Mouse (Mus musculus) midbrain, postnatal 0 days (tissue): ENCODE data around the gene Ankmy1. TPM values are rescaled to one million over a fixed set of nuclear protein-coding genes. Genes with fewer than 3 reads are reported as not detected.

Experiments
- ATAC-seq: fragments of 200-750 bp; cut with Nextera tagmentation; 2 replicates; pipeline ENCODE4 v1.8.0; 2017; ENCODE audit warnings: moderate number of reproducible peaks, mild to moderate bottlenecking, moderate TSS enrichment, moderate library complexity; ENCODE audit not compliant: low FRiP score
- DNase-seq: peaks from one replicate; pipeline ENCODE4 v3.0.0-alpha.2; 2015; ENCODE audit warnings: low spot score
- H3K27ac ChIP-seq: fragments of 300-500 bp; sonication (generic); 2 replicates; pipeline ENCODE4 v1.5.1; 2014; ENCODE audit warnings: low read depth, mild to moderate bottlenecking, low read length, mixed read lengths
- H3K27me3 ChIP-seq: fragments of 300-500 bp; sonication (generic); 2 replicates; pipeline ENCODE4 v1.6.1; 2014; ENCODE audit warnings: low read length, control low read depth, mixed read lengths; ENCODE audit not compliant: insufficient read depth
- H3K36me3 ChIP-seq: fragments of 300-500 bp; sonication (generic); 2 replicates; pipeline ENCODE4 v1.6.1; 2014; ENCODE audit warnings: low read length, control low read depth, mixed read lengths; ENCODE audit not compliant: insufficient read depth
- H3K4me1 ChIP-seq: fragments of 300-500 bp; sonication (generic); 2 replicates; pipeline ENCODE4 v1.6.1; 2014; ENCODE audit warnings: mild to moderate bottlenecking, control low read depth, antibody characterized with exemption, low read length, mixed read lengths; ENCODE audit not compliant: insufficient read depth
- H3K4me2 ChIP-seq: fragments of 300-500 bp; sonication (generic); 2 replicates; pipeline ENCODE4 v1.6.1; 2014; ENCODE audit warnings: low read depth, mild to moderate bottlenecking, low read length, mixed read lengths; ENCODE audit not compliant: poor library complexity, severe bottlenecking
- H3K4me3 ChIP-seq: fragments of 300-500 bp; sonication (generic); 2 replicates; pipeline ENCODE4 v1.5.1; 2014; ENCODE audit warnings: low read depth, mild to moderate bottlenecking, low read length, moderate library complexity
- H3K9ac ChIP-seq: fragments of 300-500 bp; sonication (generic); replicated peaks from 2 replicates; pipeline ENCODE4 v1.6.1; 2014; ENCODE audit warnings: mild to moderate bottlenecking, low read length, moderate library complexity, mixed read lengths; ENCODE audit not compliant: poor library complexity, severe bottlenecking
- H3K9me3 ChIP-seq: fragments of 300-500 bp; sonication (generic); 2 replicates; pipeline ENCODE4 v1.6.1; 2016; ENCODE audit warnings: low read length, control low read depth
- CTCF ChIP-seq: IDR thresholded peaks from 2 replicates; pipeline ENCODE4 v1.5.1; 2016; ENCODE audit warnings: antibody characterized with exemption, mild to moderate bottlenecking
- WGBS: fragments of 180-500 bp; shearing (Covaris S2); extraction: QIAGEN DNeasy Blood & Tissue Kit; methylation state at CpG from one replicate; pipeline ENCODE4 v1.1.7; 2014; 5-methylcytosine and 5-hydroxymethylcytosine counted together
- polyA plus RNA-seq: library from polyadenylated mRNA; unstranded; fragments of >200 nt; fragmentation: Nextera tagmentation; extraction: Ambion mirVana; gene quantifications from 2 replicates; pipeline ENCODE4 v1.2.1, GENCODE M21; 2015
- total RNA-seq: library from RNA; depleted of rRNA; stranded (reverse); fragments of >200 nt; gene quantifications from 2 replicates; pipeline ENCODE4 v1.2.3, GENCODE M21; 2014

Ankmy1 gene
- total and polyA plus RNA-seq, 2 experiments from 2014 or later = 0.56 TPM; not detected in 1

GRCm38 (mm10) chr1:92852450-92852849 is 50.3 kb downstream of the Ankmy1 start:
- ATAC-seq = no peak
- no peak overlapping the region; the same call in 1 of the 2 replicates for H3K4me2 ChIP-seq
- no peaks in the 10 kb centered on the region for H3K9me3 ChIP-seq
- no peak for TF ChIP-seq CTCF
- H3K4me1 ChIP-seq = peaks cover 17% of the 10 kb centered on the region
- no peak for DNase-seq
- H3K27ac ChIP-seq = 0 out of 2 replicates have a peak overlapping the region, but pooled peaks have one; percentile 18
- no peaks in the 10 kb centered on the region for H3K27me3 ChIP-seq
- H3K4me3 ChIP-seq = no peak overlapping the region
- H3K9ac ChIP-seq = peak overlapping the region; percentile 29
- 93% methylated on average over 2 of the region's 2 CpGs for WGBS
- H3K36me3 ChIP-seq = peaks cover 44% of the 10 kb centered on the region

- no peaks in the 10 kb centered on the region for H3K27me3 ChIP-seq
- ATAC-seq = no peak
- peak overlapping the region; percentile 81 for H3K9ac ChIP-seq
- no peaks in the 10 kb centered on the region for H3K9me3 ChIP-seq
- H3K4me1 ChIP-seq = peaks cover 17% of the 10 kb centered on the region
- H3K4me2 ChIP-seq = peak overlapping the region; percentile 70
- DNase-seq = no peak
- H3K4me3 ChIP-seq = peak overlapping the region; percentile 56
- peak overlapping the region; percentile 96 for H3K27ac ChIP-seq
- H3K36me3 ChIP-seq = peaks cover 21% of the 10 kb centered on the region
- TF ChIP-seq CTCF = no peak
- 41% methylated on average over 13 of the region's 13 CpGs for WGBS
These were observed 52.6 kb downstream of the Ankmy1 start for GRCm38 (mm10) chr1:92849938-92850574.

- Histone ChIP-seq H3K27me3 (no peaks in the 10 kb centered on the region), H3K4me2 (peak overlapping the region; percentile 70), H3K9ac (peak overlapping the region; percentile 81), H3K36me3 (peaks cover 15% of the 10 kb centered on the region), H3K4me3 (peak overlapping the region; percentile 56), H3K27ac (peak overlapping the region; percentile 96), H3K9me3 (no peaks in the 10 kb centered on the region), H3K4me1 (peaks cover 17% of the 10 kb centered on the region)
- peak; percentile 12; the same call in 1 of the 2 replicates for ATAC-seq
- TF ChIP-seq CTCF = peak; percentile 67
- WGBS = 54% methylated on average over 2 of the region's 2 CpGs
- DNase-seq = no peak
These were observed 53.2 kb downstream of the Ankmy1 start for GRCm38 (mm10) chr1:92849491-92849890.

- Histone ChIP-seq H3K27me3 (no peaks in the 10 kb centered on the region), H3K4me1 (peaks cover 17% of the 10 kb centered on the region), H3K9ac (peak overlapping the region; percentile 81), H3K4me2 (peak overlapping the region; percentile 70), H3K4me3 (peak overlapping the region; percentile 56), H3K36me3 (peaks cover 2% of the 10 kb centered on the region), H3K9me3 (no peaks in the 10 kb centered on the region), H3K27ac (peak overlapping the region; percentile 96)
- DNase-seq = peak; percentile 87
- peak; percentile 37 for TF ChIP-seq CTCF
- ATAC-seq = peak; percentile 87
- WGBS = 3% methylated on average over 40 of the region's 41 CpGs
These were observed 54.5 kb downstream of the Ankmy1 start for GRCm38 (mm10) chr1:92847873-92848839.

- Histone ChIP-seq H3K4me1 (peaks cover 4% of the 10 kb centered on the region), H3K36me3 (no peaks in the 10 kb centered on the region), H3K4me3 (no peak overlapping the region), H3K4me2 (no peak overlapping the region), H3K9ac (no peak overlapping the region), H3K27ac (no peak overlapping the region), H3K27me3 (no peaks in the 10 kb centered on the region), H3K9me3 (no peaks in the 10 kb centered on the region)
- 87% methylated on average over 7 of the region's 7 CpGs for WGBS
- ATAC-seq (no peak), DNase-seq (no peak)
- TF ChIP-seq CTCF = no peak
These were observed 56.8 kb downstream of the Ankmy1 start for GRCm38 (mm10) chr1:92845889-92846288.
